Mouse (Mus musculus): ENCODE results near the gene Fam222b.
"Not testable (repeated sequence)": the region's sequence is repeated elsewhere in the genome, so short reads cannot be mapped to it uniquely, and the experiment has no call there.

Fam222b gene

DNA sequence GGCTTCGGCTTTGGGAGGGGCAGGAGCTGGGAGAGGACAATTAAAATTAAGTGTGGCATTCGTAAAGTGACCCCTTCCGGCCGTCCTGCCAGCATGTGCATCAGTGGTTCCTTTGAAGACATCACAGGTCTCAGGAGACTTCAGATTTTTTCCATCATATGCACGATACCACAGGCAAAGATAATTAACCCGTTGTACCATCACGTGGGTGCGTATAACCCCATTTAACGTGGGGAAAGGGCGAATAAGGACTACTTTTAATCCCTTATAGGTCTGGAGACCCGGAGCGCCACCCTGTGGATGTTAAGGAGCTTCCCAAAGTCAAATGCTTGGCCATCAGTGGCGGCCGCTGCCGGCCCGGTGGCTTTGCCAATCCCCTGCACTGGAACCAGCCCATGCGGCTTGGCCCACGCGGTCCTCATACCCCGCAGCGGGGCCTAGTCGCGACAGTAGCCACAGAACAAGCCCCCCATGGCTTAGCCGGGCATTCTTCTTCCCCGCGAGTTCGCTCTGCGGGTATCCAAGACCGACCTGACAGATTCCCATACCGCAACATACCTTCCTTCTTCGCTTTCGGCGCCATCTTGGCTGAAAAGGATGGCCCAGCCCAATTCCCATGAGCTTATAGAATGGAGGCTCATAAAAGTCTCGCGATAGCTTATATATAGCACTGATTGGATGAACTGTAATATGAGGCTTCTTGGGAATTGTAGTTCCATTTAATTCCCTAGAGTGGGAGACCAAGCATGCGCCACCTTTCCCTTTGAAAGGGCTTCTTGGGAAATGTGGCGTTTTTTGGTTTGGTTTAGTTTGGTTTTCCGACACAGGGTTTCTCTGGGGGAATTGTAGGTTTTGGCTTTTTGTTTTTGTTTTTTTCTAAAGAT lies 88.7 kb downstream of the Fam222b start, which contains the start of gene Rpl23a:
TSS of gene Rpl23a (minus strand) at position 624 of the 884 bp plus-strand sequence.
- DNase-seq, result peak; percentile 84

DNA sequence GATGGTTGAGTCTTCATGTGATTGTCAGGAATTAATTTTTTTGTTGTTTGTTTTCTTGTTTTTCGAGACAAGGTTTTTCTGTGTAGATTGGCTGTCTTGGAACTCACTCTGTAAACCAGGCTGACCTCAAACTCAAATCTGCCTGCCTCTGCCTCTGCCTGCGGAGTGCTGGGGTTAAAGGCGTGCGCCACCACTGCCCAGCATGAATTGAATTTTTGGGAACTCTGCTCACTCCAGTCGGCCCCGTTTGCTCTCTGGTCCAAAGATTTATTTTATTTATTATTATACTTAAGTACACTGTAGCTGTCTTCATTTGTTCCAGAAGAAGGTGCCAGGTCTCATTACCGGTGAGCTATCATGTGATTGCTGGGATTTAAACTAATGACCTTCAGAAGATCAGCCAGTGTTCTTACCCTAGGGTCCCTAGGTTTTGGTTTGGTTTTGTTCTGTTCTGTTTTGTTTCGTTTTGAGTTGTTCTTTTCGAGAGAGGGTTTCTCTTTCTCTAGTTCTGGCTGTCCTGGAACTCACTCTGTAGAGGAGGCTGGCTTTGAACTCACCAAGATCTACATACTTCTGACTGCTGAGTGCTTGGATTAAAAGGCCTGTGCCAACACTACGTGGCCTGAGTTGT lies 89.5 kb downstream of the Fam222b start:
- DNase-seq, result no peak

DNA sequence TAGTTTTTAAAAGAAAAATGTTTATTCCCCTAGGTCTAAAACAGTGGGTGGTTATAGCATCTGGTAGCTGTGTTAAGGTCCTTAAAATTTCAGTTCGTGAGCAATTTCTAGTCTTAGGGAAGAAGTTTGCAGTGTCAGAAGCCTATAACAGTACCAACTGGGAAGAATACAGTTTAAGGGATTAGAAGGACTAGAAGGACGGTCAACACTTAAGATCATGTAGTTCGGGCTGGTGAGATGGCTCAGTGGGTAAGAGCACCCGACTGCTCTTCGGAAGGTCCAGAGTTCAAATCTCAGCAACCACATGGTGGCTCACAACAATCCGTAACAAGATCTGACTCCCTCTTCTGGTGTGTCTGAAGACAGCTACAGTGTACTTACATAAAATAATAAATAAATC lies 90.2 kb downstream of the Fam222b start:
- DNase-seq, result not testable (repeated sequence)

DNA sequence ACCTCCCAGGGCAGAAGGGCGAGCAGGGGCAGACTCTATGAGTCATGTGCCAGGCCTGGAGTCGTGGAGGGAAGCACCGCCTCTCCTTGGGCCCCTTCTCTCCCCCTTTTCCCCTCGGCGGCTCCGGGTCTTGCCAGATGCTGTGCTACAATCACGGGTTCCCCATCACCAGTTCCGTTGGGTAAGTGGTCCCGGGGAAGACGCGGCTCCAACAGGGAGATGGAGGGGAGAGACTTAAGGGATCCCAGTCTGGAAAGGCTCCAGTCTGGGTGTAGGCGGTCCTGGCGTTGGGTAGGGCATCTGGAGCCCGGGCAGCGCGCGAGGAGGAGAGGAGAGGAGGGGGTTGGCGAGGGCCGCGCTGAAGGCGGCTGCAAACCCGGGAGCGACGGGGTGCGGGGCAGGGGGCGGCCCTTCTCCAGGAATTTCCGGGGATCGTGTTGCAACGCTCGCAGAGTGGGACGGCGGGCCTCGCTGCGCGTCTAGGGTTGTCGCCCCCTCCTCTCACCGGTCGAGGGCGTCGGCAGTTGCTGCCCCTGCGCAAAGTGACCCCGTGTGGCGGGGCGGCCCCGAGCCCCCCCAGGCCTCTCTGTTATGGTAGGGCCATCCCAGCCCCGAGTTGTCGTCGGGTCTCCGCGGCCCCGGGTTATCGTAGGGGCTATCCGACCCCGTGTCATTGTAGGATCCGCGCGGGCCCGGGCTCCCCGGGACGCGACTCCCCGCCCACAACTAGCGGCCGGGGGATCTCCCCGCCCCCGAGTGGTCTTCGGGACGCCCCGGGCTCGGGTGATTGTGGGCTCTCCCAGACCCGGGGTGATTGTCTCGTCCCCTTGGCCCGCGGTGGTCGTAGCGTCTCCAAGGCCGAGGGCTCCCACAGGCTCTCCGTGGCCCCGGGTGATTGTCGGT lies 94.1 kb downstream of the Fam222b start, which contains the start of gene Rab34:
TSS of gene Rab34 (plus strand) at position 100 of the 903 bp plus-strand sequence.
- DNase-seq, result peak; percentile 93

DNA sequence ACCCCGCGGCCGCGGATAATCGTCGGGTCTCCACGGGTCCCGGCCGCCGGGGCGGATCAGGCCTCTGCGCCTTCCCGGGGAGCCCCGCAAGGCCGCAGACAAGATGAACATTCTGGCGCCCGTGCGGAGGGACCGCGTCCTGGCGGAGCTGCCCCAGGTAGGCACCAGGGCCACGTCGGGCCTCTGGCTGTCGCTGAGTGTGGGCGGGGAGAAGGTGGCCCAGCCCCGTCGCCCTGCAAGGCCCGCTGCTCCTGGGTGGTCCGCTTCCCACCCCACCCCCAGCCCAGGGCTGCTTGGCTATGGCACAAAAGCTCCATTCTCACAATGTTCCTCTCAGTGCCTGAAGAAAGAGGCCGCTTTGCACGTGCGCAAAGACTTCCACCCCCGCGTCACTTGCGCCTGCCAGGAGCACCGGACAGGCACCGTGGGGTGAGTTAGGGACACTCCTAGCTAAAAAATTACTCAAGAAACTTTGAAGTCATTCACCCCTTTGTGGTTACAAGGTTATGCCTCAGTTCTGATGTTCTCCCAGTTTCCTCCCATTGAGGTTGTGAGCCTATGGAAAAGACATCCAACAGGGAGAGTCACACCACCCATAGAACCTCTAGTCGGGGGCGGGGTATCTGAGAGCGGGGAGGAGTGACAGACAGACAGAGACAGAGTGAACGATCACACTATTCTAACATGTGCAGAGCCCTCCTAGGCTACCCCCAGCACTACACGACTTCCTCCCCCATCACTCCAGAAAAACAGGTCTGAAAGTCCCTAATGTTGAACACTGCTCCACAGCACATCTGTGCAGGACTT lies 95.0 kb downstream of the Fam222b start:
- DNase-seq, result peak; percentile 93

DNA sequence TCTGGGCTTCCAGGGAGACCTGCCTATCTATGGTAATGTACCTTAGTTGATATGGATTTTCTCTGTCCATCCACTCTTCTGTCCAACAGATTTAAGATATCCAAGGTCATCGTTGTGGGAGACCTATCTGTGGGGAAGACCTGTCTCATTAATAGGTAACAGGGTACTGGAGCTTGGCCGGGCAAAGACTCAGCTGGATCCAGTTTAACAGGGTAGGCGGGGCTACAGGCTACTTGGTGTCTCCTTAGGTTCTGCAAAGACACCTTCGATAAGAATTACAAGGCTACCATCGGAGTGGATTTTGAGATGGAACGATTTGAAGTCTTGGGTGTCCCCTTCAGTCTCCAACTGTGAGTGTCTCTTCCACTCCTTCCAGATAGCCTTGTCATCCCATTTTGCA lies 95.6 kb downstream of the Fam222b start:
- DNase-seq, result no peak

DNA sequence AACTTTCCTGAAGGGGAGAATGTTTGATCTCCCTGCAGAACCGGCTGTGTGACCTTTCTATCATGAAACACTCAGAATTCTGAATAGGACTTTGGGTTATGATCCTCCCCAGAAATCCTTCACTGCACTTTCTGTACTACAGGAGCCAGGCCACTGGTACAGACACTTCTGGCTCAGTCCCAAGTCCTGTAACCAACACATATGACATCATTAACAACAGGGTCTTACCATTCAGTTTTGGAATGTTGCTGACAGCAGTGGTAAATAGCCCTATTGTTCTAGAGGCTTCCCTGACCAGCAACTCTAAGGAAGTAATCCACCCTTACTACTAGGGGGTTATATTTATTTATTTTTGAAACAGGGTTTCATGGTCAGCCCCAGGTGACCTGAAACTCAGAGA lies 98.7 kb downstream of the Fam222b start, which contains the start of gene Proca1:
TSS of gene Proca1 (plus strand) at position 280 of the 400 bp plus-strand sequence.
- peak; percentile 37 for DNase-seq

DNA sequence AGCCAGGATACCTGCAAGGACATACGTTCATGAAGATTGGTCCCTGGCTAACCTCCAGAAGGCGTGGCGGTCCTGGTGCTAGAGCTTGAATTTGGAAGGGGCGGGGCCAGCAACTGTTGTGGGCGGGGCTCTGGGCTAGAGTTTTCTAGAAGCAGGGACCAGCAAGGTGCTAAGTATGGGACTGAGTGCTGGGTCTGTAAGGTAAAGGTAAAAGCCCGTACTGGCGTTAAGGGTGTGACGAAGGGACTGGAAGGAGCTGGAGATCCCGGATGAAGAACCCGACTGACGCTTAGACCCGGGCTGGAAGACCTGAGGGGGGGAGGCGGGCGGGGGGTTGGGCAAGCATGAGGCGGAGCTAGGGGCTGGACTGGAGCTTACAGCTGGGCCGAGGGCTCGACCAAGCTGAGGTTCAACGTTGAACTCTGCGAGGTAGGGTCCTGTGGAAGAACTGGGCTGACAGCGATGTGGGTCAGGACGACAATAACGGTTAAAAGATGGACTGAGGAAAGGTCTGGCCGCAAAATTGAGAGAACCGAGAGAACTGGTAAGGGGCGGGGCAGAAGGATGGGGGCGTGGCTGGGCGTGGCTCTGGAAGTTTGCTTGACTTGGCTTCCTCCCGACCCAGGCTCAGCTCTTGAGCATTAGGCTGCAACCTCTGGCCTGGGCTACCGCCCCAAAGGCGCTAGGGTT lies 100.1 kb downstream of the Fam222b start:
- peak; percentile 91 for DNase-seq

DNA sequence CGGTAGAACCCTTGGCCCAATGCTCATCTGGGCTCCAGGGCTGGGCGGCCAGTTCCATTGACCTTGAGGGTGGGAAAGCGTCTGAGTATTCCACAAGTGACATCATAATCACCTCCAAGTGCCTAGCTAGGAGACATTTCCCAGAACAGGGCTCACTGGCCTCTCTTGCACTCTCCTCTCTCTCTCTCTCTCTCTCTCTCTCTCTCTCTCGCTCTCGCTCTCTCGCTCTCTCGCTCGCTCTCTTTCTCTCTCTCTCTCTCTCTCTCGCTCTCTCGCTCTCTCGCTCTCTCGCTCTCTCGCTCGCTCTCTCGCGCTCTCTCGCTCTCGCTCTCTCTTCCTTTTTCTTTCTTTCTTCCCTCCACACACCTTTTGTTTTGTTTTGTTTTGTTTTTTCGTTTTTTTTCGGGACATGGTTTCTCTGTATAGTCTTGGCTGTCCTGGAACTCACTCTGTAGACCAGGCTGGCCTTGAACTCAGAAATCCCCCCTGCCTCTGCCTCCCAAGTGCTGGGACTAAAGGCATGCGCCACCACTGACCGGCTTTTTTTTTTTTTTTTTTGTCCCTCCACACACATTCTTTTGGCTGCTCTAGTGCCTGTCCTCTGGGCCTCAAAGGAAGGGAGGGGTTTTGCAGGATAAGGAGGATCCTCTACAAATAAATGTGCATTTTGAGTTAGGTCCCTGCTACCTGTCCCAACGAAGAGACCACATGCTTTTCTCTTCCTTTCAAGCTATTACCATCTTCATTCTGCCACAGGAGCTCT lies 100.8 kb downstream of the Fam222b start:
- no peak for DNase-seq

DNA sequence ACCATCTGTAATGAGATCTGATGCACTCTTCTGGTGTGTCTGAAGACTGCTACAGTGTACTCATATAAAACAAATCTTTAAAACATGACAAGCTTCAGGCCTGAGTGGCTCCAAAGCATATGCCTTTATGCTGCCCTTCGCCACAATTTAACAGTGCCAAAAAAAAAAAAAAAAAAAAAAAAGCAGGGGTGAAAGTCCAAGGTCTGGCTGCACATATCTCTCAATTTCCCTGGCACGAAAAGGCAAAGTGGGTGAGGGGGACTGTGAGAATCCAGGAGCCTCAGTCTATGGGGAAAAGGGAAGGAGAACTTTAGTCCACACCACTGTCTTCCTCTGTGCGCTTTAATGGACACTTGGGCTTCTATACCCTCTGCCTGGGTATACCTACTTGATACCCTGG lies 107.9 kb downstream of the Fam222b start:
- no peak for DNase-seq

DNA sequence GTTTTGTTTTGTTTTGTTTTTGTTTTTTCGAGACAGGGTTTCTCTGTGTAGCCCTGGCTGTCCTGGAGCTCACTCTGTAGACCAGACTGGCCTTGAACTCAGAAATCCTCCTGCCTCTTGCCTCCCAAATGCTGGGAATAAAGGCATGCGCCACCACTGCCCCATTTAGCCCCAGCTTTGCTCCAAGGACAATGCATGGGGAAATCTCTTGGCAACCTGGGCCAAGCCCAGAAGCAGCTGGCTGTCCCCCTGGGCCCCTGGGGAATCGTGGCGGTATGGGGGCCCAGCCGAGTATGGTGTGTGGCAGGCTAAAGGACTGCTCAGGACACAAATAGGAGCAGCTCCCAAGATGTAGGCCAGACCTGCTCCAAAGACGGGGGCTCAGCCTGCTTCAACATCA lies 109.8 kb downstream of the Fam222b start:
- no peak for DNase-seq

DNA sequence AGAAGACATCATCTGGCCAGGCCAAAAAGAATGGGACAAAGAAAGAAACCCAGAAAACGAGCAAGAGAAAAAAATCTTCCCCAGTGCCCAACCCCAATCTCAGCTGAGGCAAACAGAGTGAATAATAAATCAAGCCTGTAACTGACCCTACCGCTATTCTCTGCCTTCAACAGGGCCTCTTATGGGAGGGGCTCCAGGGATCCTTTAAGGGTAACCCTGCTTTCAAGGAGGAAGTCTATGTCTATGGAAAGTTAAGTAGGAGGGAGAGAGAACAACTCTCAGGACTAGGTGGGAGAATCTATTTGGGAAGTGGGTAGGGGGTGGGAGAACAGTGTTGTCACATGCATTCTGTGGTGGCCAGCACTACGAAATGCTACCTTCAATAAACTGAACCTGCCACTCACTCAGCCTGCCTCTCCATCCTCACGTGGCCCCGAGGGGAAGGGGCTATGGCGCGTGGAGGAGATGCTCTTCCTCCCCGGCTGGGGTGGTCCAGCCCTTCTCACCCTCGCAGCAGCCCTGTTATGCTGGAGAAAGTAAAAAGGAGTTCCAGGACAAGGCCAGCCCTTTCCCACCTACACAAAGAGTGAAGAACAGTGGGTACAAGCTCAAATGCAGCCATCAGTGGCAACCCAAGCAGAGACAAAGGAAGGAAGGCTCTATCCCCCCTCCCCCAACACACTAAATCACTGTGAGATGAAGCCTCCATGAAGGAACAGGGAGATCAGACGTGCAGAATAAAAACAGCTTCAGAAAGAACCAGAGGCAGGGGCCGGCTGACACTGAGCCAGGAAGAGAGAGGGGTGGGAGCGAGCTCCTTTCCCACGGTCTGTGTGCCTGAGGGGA lies 111.1 kb downstream of the Fam222b start:
- DNase-seq, result no peak
